23 mouse cellular contexts compared by ENCODE assay signal in genomic region chr13:43537854-43538253, GRCm38 (mm10). TPM values are rescaled to one million over a fixed set of nuclear protein-coding genes. Genes with fewer than 3 reads are reported as not detected.
A peak's percentile ranks its signal among the peaks of the same experiment; 100 is the strongest.
DNase-seq lines count a peak whose midpoint lies in the region; ATAC-seq and TF ChIP-seq lines count a peak whose summit lies in the region.
"Had no signal": no experiment of that assay in that cellular context is flagged by ENCODE, and none has a peak within 500 bp of the region (broad histone marks: within the 10 kb centered on the region; RNA-seq: fewer than 3 reads in every experiment).

No protein-coding gene starts in this region.

- 47% methylated on average over 6 of the region's 6 CpGs for WGBS in heart, embryonic 15.5 days

- intact Hi-C loops in heart, postnatal 25 days (cut with DNase I), result no loop called here

- no peak for ATAC-seq in heart, embryonic 15.5 days (replicated peaks; ENCODE audit: insufficient number of reproducible peaks, insufficient read depth, low FRiP score, low read depth)
- no peak for ATAC-seq in erythroid progenitor cell, adult 5-6 weeks (replicated peaks; ENCODE audit: low FRiP score, poor library complexity, severe bottlenecking)
- ATAC-seq: forebrain, embryonic 13.5 days; forebrain, postnatal 0 days; intestine, postnatal 0 days; Patski had no signal

- peak; percentile 88 for DNase-seq in heart, adult 11 months
- DNase-seq in heart, adult 8-10 months (ENCODE audit: low spot score), result no peak
- no peak for DNase-seq in heart, postnatal 25 days (ENCODE audit: low spot score)
- DNase-seq: adrenal gland, adult 8-10 months; adrenal gland, postnatal 36 days; cerebellum, adult 11 months; cerebellum, adult 8-10 months; cerebellum, postnatal 14 days; embryo, embryonic 11 days; forebrain, postnatal 0 days; gastrocnemius, postnatal 14 days; heart, postnatal 14 days; kidney, adult 8-10 months had no signal

- H3K4me1 ChIP-seq in heart, embryonic 15.5 days (replicated peaks), result peaks cover 48% of the 10 kb centered on the region
- peaks cover 5% of the 10 kb centered on the region for H3K4me1 ChIP-seq in ES-Bruce4 (ENCODE audit: control insufficient read depth, insufficient read depth, low read length)
- peaks cover 9% of the 10 kb centered on the region for H3K4me1 ChIP-seq in brown adipose tissue, adult 24 weeks (ENCODE audit: control insufficient read depth, insufficient read depth, insufficient read length, low read length)

- no peaks in the 10 kb centered on the region for H3K36me3 ChIP-seq in heart, embryonic 15.5 days
- H3K36me3 ChIP-seq in ES-Bruce4 (ENCODE audit: control insufficient read depth, insufficient read depth, low read length, poor library complexity, severe bottlenecking), result no peaks in the 10 kb centered on the region
- H3K36me3 ChIP-seq: embryonic facial prominence, embryonic 15.5 days; hindbrain, embryonic 15.5 days had no signal

- no peak for TF ChIP-seq POLR2A in ES-Bruce4 (IDR thresholded peaks at IDR 0.05; ENCODE audit: insufficient read depth, low read length)

- H3K4me3 ChIP-seq in heart, embryonic 15.5 days, result no peak overlapping the region
- H3K4me3 ChIP-seq in ES-Bruce4 (ENCODE audit: low read depth, low read length), result no peak overlapping the region
- H3K4me3 ChIP-seq in brown adipose tissue, adult 24 weeks (ENCODE audit: insufficient read depth, low read depth, low read length), result no peak overlapping the region
- H3K4me3 ChIP-seq: embryonic facial prominence, embryonic 15.5 days; erythroblast, embryonic 14.5 days; forebrain, embryonic 13.5 days; hindbrain, embryonic 15.5 days had no signal

- no peaks in the 10 kb centered on the region for H3K9me3 ChIP-seq in heart, embryonic 15.5 days (replicated peaks)
- no peaks in the 10 kb centered on the region for H3K9me3 ChIP-seq in ES-Bruce4 (replicated peaks; ENCODE audit: control insufficient read depth, insufficient read depth, low read length, poor library complexity, severe bottlenecking)
- H3K9me3 ChIP-seq: embryonic facial prominence, embryonic 15.5 days; forebrain, embryonic 13.5 days; hindbrain, embryonic 15.5 days had no signal

- TF ChIP-seq EP300 in ES-Bruce4 (IDR thresholded peaks at IDR 0.05; ENCODE audit: insufficient read depth, low read depth, low read length), result peak; percentile 84

- H3K9ac ChIP-seq in heart, embryonic 15.5 days, result no peak overlapping the region
- no peak overlapping the region for H3K9ac ChIP-seq in ES-Bruce4 (ENCODE audit: low read depth, poor library complexity, severe bottlenecking)
- H3K9ac ChIP-seq: embryonic facial prominence, embryonic 15.5 days; forebrain, embryonic 13.5 days; forebrain, postnatal 0 days; hindbrain, embryonic 15.5 days had no signal

- no peak overlapping the region for H3K4me2 ChIP-seq in heart, embryonic 15.5 days
- H3K4me2 ChIP-seq: embryonic facial prominence, embryonic 15.5 days; forebrain, embryonic 13.5 days; hindbrain, embryonic 15.5 days had no signal

- no peak for TF ChIP-seq CTCF in ES-Bruce4 (IDR thresholded peaks at IDR 0.05; ENCODE audit: low read depth, low read length)

- no peaks in the 10 kb centered on the region for H3K27me3 ChIP-seq in heart, embryonic 15.5 days
- H3K27me3 ChIP-seq in ES-Bruce4 (ENCODE audit: control insufficient read depth, insufficient read depth, low read length, poor library complexity, severe bottlenecking), result no peaks in the 10 kb centered on the region
- H3K27me3 ChIP-seq: embryonic facial prominence, embryonic 15.5 days; forebrain, embryonic 13.5 days; hindbrain, embryonic 15.5 days; Patski had no signal

- H3K27ac ChIP-seq in heart, embryonic 15.5 days, result peak overlapping the region; percentile 57
- no peak overlapping the region for H3K27ac ChIP-seq in ES-Bruce4 (ENCODE audit: insufficient read depth, low read length)
- peak overlapping the region; percentile 60 for H3K27ac ChIP-seq in brown adipose tissue, adult 24 weeks (replicated peaks; ENCODE audit: low read depth, low read length)
- H3K27ac ChIP-seq: embryonic facial prominence, embryonic 15.5 days; forebrain, embryonic 13.5 days; hindbrain, embryonic 15.5 days had no signal

RNA-seq across cellular contexts. Expression of gene Mcur1, which starts 22.1 kb away (rescaled TPM):
- 10 to 100 TPM; 43.2 to 51.2 (median 48.7) TPM for total RNA-seq in heart, adult 8-10 months (2022)
- polyA plus RNA-seq in heart, embryonic 15.5 days (2015; fragmentation: Nextera tagmentation; extraction: Ambion mirVana), result 17.2 and 17.3 TPM in 2 replicates
- total RNA-seq in heart, postnatal 25 days (2021), result 10 to 100 TPM; 45.0 to 46.3 TPM
- 6.1 and 7.8 TPM in 2 replicates for polyA plus RNA-seq in ES-Bruce4 (2011; ENCODE audit: insufficient read depth, insufficient read length, low read depth, missing spikeins)
- 154 and 157 TPM in 2 replicates for polyA plus RNA-seq in brown adipose tissue, adult 24 weeks (2012; ENCODE audit: insufficient read depth, insufficient read length, missing spikeins)
- 8.6 and 11.3 TPM in 2 replicates for total RNA-seq in erythroid progenitor cell, adult 5-6 weeks (2015; ENCODE audit: low replicate concordance)
- 4.7 and 16.6 TPM in 2 replicates for total RNA-seq in erythroid progenitor cell, adult 5-6 weeks (2017; ENCODE audit: low replicate concordance)

RNA-seq across cellular contexts. Expression of gene Ranbp9, which starts 56.8 kb away (rescaled TPM):
- 10 to 100 TPM; 35.9 to 46.7 (median 41.6) TPM for total RNA-seq in heart, adult 8-10 months (2022)
- polyA plus RNA-seq in heart, embryonic 15.5 days (2015; fragmentation: Nextera tagmentation; extraction: Ambion mirVana), result 6.5 and 7.7 TPM in 2 replicates
- total RNA-seq in heart, postnatal 25 days (2021), result 10 to 100 TPM; 43.3 to 43.6 TPM
- 69.9 and 79.6 TPM in 2 replicates for polyA plus RNA-seq in ES-Bruce4 (2011; ENCODE audit: insufficient read depth, insufficient read length, low read depth, missing spikeins)
- polyA plus RNA-seq in brown adipose tissue, adult 24 weeks (2012; ENCODE audit: insufficient read depth, insufficient read length, missing spikeins), result 38.5 and 48.5 TPM in 2 replicates
- total RNA-seq in erythroid progenitor cell, adult 5-6 weeks (2015; ENCODE audit: low replicate concordance), result 23.9 and 51.9 TPM in 2 replicates
- total RNA-seq in erythroid progenitor cell, adult 5-6 weeks (2017; ENCODE audit: low replicate concordance), result 41.1 and 43.3 TPM in 2 replicates
